Mouse (Mus musculus) right cerebral cortex, postnatal 25 days (tissue): ENCODE data around the gene Ccdc15.

Source experiments
- DNase-seq: peaks from one replicate; pipeline ENCODE4 v3.0.0; 2022

Gene Ccdc15

DNA sequence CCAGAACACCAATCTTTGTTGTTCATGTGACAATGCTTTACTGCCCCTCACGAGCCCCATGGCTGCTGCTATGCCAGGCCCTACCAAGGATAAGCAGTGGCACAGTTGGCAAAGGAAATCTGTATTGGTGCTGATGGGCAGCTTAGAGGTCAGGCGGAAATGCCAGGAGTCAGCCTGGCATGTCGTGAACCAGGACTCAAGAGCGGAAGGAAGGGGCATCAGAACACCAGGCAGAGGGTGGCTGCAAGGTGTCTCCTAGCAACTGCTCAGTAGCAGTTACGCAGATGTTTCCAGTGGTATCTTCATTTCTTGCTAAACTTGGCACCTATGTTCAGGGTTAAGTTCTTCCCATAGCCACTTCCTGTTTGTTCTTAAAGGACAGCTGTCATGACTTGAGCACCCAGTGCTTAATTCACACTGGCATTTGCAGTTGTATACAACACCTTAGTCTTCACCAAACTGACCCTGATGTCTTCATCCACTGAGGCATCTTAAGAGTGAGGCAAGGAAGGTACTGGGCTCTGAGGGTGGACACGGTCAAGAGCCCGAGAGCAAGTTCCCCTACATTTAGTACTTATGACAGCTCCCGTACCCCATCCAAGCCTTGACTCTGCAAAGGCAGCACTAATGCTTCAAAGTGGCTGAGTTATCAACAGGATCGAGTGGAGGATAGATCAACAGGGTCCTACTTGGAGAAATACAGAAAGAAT lies 117.6 kb downstream of the Ccdc15 start:
- DNase-seq, result no peak

DNA sequence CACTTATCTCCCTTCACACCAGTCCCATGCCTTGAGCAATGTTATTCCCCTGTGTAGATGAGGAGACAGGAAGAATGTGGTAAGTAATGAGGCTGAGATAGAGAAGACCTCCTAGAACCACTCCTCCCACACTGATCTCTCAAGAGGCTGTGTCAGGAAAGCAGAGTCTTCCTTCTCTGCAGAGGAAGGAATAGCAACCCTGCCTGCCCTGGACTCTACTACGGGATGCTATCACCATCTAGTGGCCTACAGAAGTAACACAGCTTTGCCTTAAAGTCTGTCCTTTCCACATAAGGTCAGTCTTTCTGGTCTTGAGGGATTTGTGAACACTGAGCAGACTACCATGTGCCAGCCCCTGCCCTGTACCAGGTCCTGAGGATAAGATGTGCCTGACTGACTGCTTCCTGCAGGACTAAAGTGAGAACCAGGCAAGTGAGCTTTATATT lies 118.3 kb downstream of the Ccdc15 start:
- peak; percentile 70 for DNase-seq
